Mouse (Mus musculus) left cerebral cortex, postnatal 10 days (tissue): ENCODE measurements around the gene Ddost. TPM values are rescaled to one million over a fixed set of nuclear protein-coding genes. Genes with fewer than 3 reads are reported as not detected.
"Not testable (repeated sequence)": the region's sequence is repeated elsewhere in the genome, so short reads cannot be mapped to it uniquely, and the experiment has no call there.

Source experiments
- DNase-seq, 2 experiments: peaks; one replicate each; pipeline ENCODE4 v3.0.0; 2021 to 2022; ENCODE audit warnings: low spot score in 2 of 2, mixed read lengths in 1 of 2; ENCODE audit errors: extremely low spot score in 1 of 2
- intact Hi-C: fragments of 180-260 bp; cut with DNase I; formaldehyde crosslinking; loops from one replicate; pipeline ENCODE4 v1.15.1; 2025
- total RNA-seq, 2 experiments: library from RNA; stranded (reverse); gene quantifications; 2 replicates each; pipeline ENCODE4 v1.2.3; 2021

Ddost gene
- total RNA-seq, 2 experiments from 2014 or later = 112 to 114 TPM

GRCm38 (mm10) chr4:138327155-138327554 is 22.6 kb downstream of the Ddost start:
- intact Hi-C loops = loop anchor here (5.0 kb wide), 1 partner anchor 50 kb away; no protein-coding TSS in a partner anchor
- not testable (repeated sequence) for DNase-seq

GRCm38 (mm10) chr4:138327891-138328470 is 23.5 kb downstream of the Ddost start:
- intact Hi-C loops = loop anchor here (5.0 kb wide), 1 partner anchor 49 kb away; no protein-coding TSS in a partner anchor

GRCm38 (mm10) chr4:138330264-138330671 is 25.7 kb downstream of the Ddost start:
- DNase-seq = no peak

More at GRCm38 (mm10) chr4:138327891-138328470, 23.5 kb downstream of the Ddost start:
- DNase-seq = no peak

GRCm38 (mm10) chr4:138331647-138332046 is 27.1 kb downstream of the Ddost start:
- DNase-seq = no peak
- intact Hi-C loops = no loop called here

More at GRCm38 (mm10) chr4:138330264-138330671, 25.7 kb downstream of the Ddost start:
- intact Hi-C loops = no loop called here

- DNase-seq = no peak
- intact Hi-C loops = no loop called here
Observed at GRCm38 (mm10) chr4:138333135-138333534, 28.6 kb downstream of the Ddost start.

GRCm38 (mm10) chr4:138335036-138335435 is 30.5 kb downstream of the Ddost start:
- intact Hi-C loops = no loop called here
- no peak for DNase-seq

GRCm38 (mm10) chr4:138335648-138336047 is 31.1 kb downstream of the Ddost start:
- no peak for DNase-seq
- intact Hi-C loops = no loop called here

- no peak for DNase-seq
Observed at GRCm38 (mm10) chr4:138336876-138337275, 32.3 kb downstream of the Ddost start.

GRCm38 (mm10) chr4:138337341-138337740 is 32.8 kb downstream of the Ddost start:
- DNase-seq = no peak
- intact Hi-C loops = no loop called here

More at GRCm38 (mm10) chr4:138336876-138337275, 32.3 kb downstream of the Ddost start:
- intact Hi-C loops = no loop called here

GRCm38 (mm10) chr4:138339963-138340362 is 35.4 kb downstream of the Ddost start:
- intact Hi-C loops = no loop called here
- DNase-seq = no peak

GRCm38 (mm10) chr4:138341393-138341792 is 36.9 kb downstream of the Ddost start:
- intact Hi-C loops = no loop called here
- no peak for DNase-seq

GRCm38 (mm10) chr4:138342048-138342447 is 37.5 kb downstream of the Ddost start:
- intact Hi-C loops = no loop called here

GRCm38 (mm10) chr4:138342778-138343177 is 38.2 kb downstream of the Ddost start:
- DNase-seq = no peak
- intact Hi-C loops = no loop called here

More at GRCm38 (mm10) chr4:138342048-138342447, 37.5 kb downstream of the Ddost start:
- DNase-seq = no peak

- intact Hi-C loops = no loop called here
- peak in 1 of 2 experiments; percentile 57 for DNase-seq
Observed at GRCm38 (mm10) chr4:138343341-138343837, 38.9 kb downstream of the Ddost start.

GRCm38 (mm10) chr4:138344891-138345545 is 40.5 kb downstream of the Ddost start:
- no peak for DNase-seq
- intact Hi-C loops = no loop called here

- no peak for DNase-seq
- intact Hi-C loops = no loop called here
Observed at GRCm38 (mm10) chr4:138347280-138347679, 42.8 kb downstream of the Ddost start.

GRCm38 (mm10) chr4:138348716-138349115 is 44.2 kb downstream of the Ddost start:
- intact Hi-C loops = no loop called here
- DNase-seq = no peak

- DNase-seq = no peak
- intact Hi-C loops = no loop called here
Observed at GRCm38 (mm10) chr4:138351821-138352220, 47.3 kb downstream of the Ddost start.

- DNase-seq = no peak
Observed at GRCm38 (mm10) chr4:138352692-138353091, 48.2 kb downstream of the Ddost start.

More at GRCm38 (mm10) chr4:138352692-138353091, 48.2 kb downstream of the Ddost start:
- intact Hi-C loops = no loop called here
